Mouse (Mus musculus) heart, embryonic 14.5 days (tissue): ENCODE results near the gene Lpcat1. TPM values are rescaled to one million over a fixed set of nuclear protein-coding genes. Genes with fewer than 3 reads are reported as not detected.

Experiments
- ATAC-seq: fragments of 200-750 bp; cut with Nextera tagmentation; 2 replicates; pipeline ENCODE4 v1.8.0; 2017; ENCODE audit warnings: low read depth, moderate TSS enrichment; ENCODE audit not compliant: insufficient number of reproducible peaks, insufficient read depth, low FRiP score
- H3K27ac ChIP-seq, 2 experiments: fragments of 200-500 bp in 1 of 2; fragments of 300-500 bp in 1 of 2; sonication (generic) in 1 of 2; replicated peaks in 1 of 2; 2 replicates each; pipeline ENCODE4 v1.5.1; 2012 to 2014; ENCODE audit warnings: low read depth in 2 of 2, low read length in 2 of 2, control low read depth in 1 of 2, mild to moderate bottlenecking in 1 of 2, mixed read lengths in 1 of 2; ENCODE audit not compliant: control insufficient read depth in 1 of 2, insufficient read depth in 1 of 2
- H3K27me3 ChIP-seq: fragments of 300-500 bp; sonication (generic); 2 replicates; pipeline ENCODE4 v1.6.1; 2014; ENCODE audit warnings: mild to moderate bottlenecking, low read length, control low read depth; ENCODE audit not compliant: control insufficient read depth, insufficient read depth
- H3K36me3 ChIP-seq: fragments of 300-500 bp; sonication (generic); 2 replicates; pipeline ENCODE4 v1.6.1; 2014; ENCODE audit warnings: mild to moderate bottlenecking, control low read depth, low read length, mixed read lengths; ENCODE audit not compliant: control insufficient read depth, insufficient read depth
- H3K4me1 ChIP-seq, 2 experiments: fragments of 200-500 bp in 1 of 2; fragments of 300-500 bp in 1 of 2; sonication (generic) in 1 of 2; 2 replicates each; pipeline ENCODE4 v1.6.1; 2012 to 2014; ENCODE audit warnings: low read length in 2 of 2, control low read depth in 1 of 2, mixed read lengths in 1 of 2; ENCODE audit not compliant: control insufficient read depth in 2 of 2, insufficient read depth in 2 of 2
- H3K4me2 ChIP-seq: fragments of 300-500 bp; sonication (generic); 2 replicates; pipeline ENCODE4 v1.6.1; 2014; ENCODE audit warnings: mild to moderate bottlenecking, low read length
- H3K4me3 ChIP-seq, 2 experiments: fragments of 200-500 bp in 1 of 2; fragments of 300-500 bp in 1 of 2; sonication (generic) in 1 of 2; 2 replicates each; pipeline ENCODE4 v1.5.1; 2012 to 2014; ENCODE audit warnings: low read length in 2 of 2, mild to moderate bottlenecking in 2 of 2, control low read depth in 1 of 2, low read depth in 1 of 2, moderate library complexity in 1 of 2; ENCODE audit not compliant: control insufficient read depth in 1 of 2, insufficient read depth in 1 of 2
- H3K9ac ChIP-seq: fragments of 300-500 bp; sonication (generic); 2 replicates; pipeline ENCODE4 v1.6.1; 2014; ENCODE audit warnings: mild to moderate bottlenecking, low read length
- H3K9me3 ChIP-seq: fragments of 300-500 bp; sonication (generic); 2 replicates; pipeline ENCODE4 v1.6.1; 2016; ENCODE audit warnings: low read length, control low read depth; ENCODE audit not compliant: control insufficient read depth
- WGBS: fragments of 180-500 bp; shearing (Covaris S2); extraction: QIAGEN DNeasy Blood & Tissue Kit; methylation state at CpG from one replicate; pipeline ENCODE4 v1.1.7; 2014; 5-methylcytosine and 5-hydroxymethylcytosine counted together
- polyA plus RNA-seq: library from polyadenylated mRNA; unstranded; fragments of >200 nt; fragmentation: Nextera tagmentation; extraction: Ambion mirVana; gene quantifications from 2 replicates; pipeline ENCODE4 v1.2.1, GENCODE M21; 2014

Gene Lpcat1
- polyA plus RNA-seq, 1 experiment from 2014 or later: 19.1 TPM

GRCm38 (mm10) chr13:73469257-73469967 is 2.4 kb downstream of the Lpcat1 start:
- H3K4me2 ChIP-seq: no peak overlapping the region
- peaks cover 0 to 11% of the 10 kb centered on the region in 2 experiments for H3K4me1 ChIP-seq
- 63% methylated on average over 9 of the region's 9 CpGs for WGBS
- H3K27ac ChIP-seq: no peak overlapping the region
- H3K9me3 ChIP-seq: no peaks in the 10 kb centered on the region
- H3K27me3 ChIP-seq: no peaks in the 10 kb centered on the region
- no peak overlapping the region for H3K9ac ChIP-seq
- no peaks in the 10 kb centered on the region for H3K36me3 ChIP-seq
- ATAC-seq: no peak
- no peak overlapping the region for H3K4me3 ChIP-seq

- 83% methylated on average over 3 of the region's 3 CpGs for WGBS
- H3K4me2 ChIP-seq: no peak overlapping the region
- H3K36me3 ChIP-seq: no peaks in the 10 kb centered on the region
- H3K4me1 ChIP-seq: peaks cover 10 to 24% of the 10 kb centered on the region in 2 experiments
- H3K27ac ChIP-seq: no peak overlapping the region
- no peaks in the 10 kb centered on the region for H3K9me3 ChIP-seq
- no peak overlapping the region for H3K9ac ChIP-seq
- ATAC-seq: no peak
- H3K27me3 ChIP-seq: no peaks in the 10 kb centered on the region
- no peak overlapping the region for H3K4me3 ChIP-seq
These were observed 5.5 kb downstream of the Lpcat1 start for GRCm38 (mm10) chr13:73472481-73472880.

DNA sequence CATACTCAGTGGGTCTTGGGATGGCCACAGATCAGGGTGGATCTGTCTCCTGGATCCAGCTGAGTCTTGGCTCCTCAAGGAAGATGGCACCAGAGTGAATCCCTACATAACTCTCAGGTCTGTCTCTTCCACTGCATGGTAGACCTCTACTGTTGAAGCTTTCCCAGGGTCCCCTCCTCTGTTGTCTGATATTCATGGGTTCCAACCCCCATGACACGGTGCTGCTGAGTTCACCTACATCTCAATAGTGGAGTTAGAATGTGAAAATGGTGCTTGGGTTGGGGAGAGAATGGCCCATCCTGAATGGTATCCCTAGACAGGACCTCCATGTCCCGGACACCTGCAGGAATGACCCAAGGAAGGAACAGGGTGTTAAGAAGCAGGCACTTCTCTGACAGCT is 6.7 kb downstream of the Lpcat1 start:
- Histone ChIP-seq H3K9me3 (no peaks in the 10 kb centered on the region), H3K36me3 (no peaks in the 10 kb centered on the region), H3K4me1 (peaks cover 10 to 18% of the 10 kb centered on the region in 2 experiments), H3K4me3 (no peak overlapping the region), H3K4me2 (no peak overlapping the region), H3K9ac (no peak overlapping the region), H3K27me3 (no peaks in the 10 kb centered on the region), H3K27ac (no peak overlapping the region)
- 84% methylated on average over 2 of the region's 2 CpGs for WGBS
- ATAC-seq: no peak

- Histone ChIP-seq H3K9me3 (no peaks in the 10 kb centered on the region), H3K27ac (no peak overlapping the region), H3K4me2 (no peak overlapping the region), H3K36me3 (no peaks in the 10 kb centered on the region), H3K9ac (no peak overlapping the region), H3K27me3 (no peaks in the 10 kb centered on the region), H3K4me1 (peaks cover 10 to 18% of the 10 kb centered on the region in 2 experiments), H3K4me3 (no peak overlapping the region)
- ATAC-seq: no peak
- WGBS: 78% methylated on average over 6 of the region's 6 CpGs
These were observed 7.2 kb downstream of the Lpcat1 start for GRCm38 (mm10) chr13:73474163-73474562.

DNA sequence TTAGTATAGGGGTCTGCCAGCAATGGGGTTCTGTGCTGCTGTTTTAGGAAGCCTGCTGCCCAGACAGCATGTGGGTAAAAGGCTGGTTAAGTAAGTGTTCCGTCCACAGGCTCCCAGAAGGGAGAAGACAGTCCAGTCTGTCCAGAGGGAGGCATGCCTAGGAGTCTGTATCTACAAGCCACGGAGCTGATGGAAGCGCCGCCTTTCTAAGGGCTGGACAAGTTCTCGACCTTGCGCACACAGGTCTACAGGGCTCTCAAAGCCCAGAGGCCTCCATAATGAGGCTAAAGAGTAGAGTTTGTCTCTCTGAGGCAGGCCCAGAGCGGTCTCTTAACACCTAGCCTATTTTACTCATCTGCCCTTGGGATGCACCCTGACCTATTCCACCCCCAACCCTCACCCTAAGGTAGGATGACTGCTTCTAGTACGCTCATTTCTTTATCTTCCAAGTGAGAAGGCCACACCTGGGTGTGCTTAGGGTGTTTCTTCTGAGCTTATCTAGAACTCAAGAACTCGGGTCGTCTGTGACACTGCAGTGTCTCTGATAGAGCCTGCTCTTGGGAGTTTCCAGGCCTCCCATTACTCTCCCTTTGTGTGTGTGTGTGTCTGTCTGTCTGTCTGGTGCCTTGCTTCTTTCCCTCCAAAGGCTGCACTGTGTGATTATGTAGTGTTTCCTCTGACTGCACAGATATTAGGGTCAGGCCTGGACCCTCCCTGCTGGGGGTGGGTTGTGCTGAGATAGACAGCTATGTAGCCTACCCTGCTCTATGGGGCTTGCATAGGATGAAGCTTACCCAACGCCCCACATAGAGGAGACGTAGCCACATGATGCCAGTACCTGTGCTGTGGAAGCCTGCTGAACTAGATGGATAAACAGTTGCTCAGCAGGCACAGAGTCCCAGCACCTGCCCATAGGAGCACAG is 8.3 kb downstream of the Lpcat1 start:
- no peak overlapping the region for H3K9ac ChIP-seq
- H3K27me3 ChIP-seq: no peaks in the 10 kb centered on the region
- H3K4me3 ChIP-seq: no peak overlapping the region
- no peak for ATAC-seq
- WGBS: 78% methylated on average over 12 of the region's 12 CpGs
- H3K27ac ChIP-seq: no peak overlapping the region
- H3K36me3 ChIP-seq: no peaks in the 10 kb centered on the region
- H3K4me1 ChIP-seq: peaks cover 10 to 23% of the 10 kb centered on the region in 2 experiments
- no peak overlapping the region for H3K4me2 ChIP-seq
- no peaks in the 10 kb centered on the region for H3K9me3 ChIP-seq

GRCm38 (mm10) chr13:73476259-73476658 is 9.3 kb downstream of the Lpcat1 start:
- WGBS: 81% methylated on average over 5 of the region's 5 CpGs

DNA sequence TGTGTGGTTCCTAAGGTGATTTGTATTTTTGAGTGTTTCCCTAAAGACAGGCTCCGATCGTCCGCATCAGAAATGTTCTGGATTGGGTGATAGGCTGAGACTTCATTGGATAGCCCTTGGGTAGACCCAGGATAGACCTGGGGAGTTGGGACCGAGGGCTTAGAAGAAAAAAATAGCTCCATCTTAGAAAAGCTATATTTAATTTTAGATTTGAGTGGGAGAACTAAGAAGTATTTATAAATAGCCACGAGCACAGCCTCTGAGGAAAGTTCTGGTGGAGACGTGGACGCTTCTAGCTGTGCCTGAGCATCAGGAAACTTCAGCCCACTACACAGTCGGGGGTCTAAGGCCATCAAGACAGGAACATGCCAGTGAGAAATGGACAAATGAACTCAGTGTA is 9.8 kb downstream of the Lpcat1 start:
- no peak overlapping the region; a peak in 1 of 4 replicates for H3K27ac ChIP-seq
- no peak for ATAC-seq

More at GRCm38 (mm10) chr13:73476259-73476658, 9.3 kb downstream of the Lpcat1 start:
- ATAC-seq: no peak
- no peak overlapping the region for H3K4me3 ChIP-seq
- no peaks in the 10 kb centered on the region for H3K27me3 ChIP-seq
- no peak overlapping the region for H3K27ac ChIP-seq
- no peaks in the 10 kb centered on the region for H3K9me3 ChIP-seq
- H3K9ac ChIP-seq: no peak overlapping the region
- peaks cover 10 to 23% of the 10 kb centered on the region in 2 experiments for H3K4me1 ChIP-seq
- H3K36me3 ChIP-seq: no peaks in the 10 kb centered on the region
- H3K4me2 ChIP-seq: no peak overlapping the region

More for the DNA sequence above, 9.8 kb downstream of the Lpcat1 start:
- Histone ChIP-seq H3K9ac (0 out of 2 replicates have a peak overlapping the region, but pooled peaks have one; percentile 41), H3K4me1 (peaks cover 10 to 23% of the 10 kb centered on the region in 2 experiments), H3K27me3 (no peaks in the 10 kb centered on the region), H3K4me2 (0 out of 2 replicates have a peak overlapping the region, but pooled peaks have one; percentile 11), H3K4me3 (no peak overlapping the region), H3K36me3 (no peaks in the 10 kb centered on the region), H3K9me3 (no peaks in the 10 kb centered on the region)
- 56% methylated on average over 8 of the region's 8 CpGs for WGBS
